Mouse (Mus musculus) adrenal gland, adult 18-20 months (tissue): Measurements from ENCODE around the gene Trabd2b. TPM values are rescaled to one million over a fixed set of nuclear protein-coding genes. Genes with fewer than 3 reads are reported as not detected.

Experiments
- DNase-seq, 2 experiments: peaks; one replicate each; pipeline ENCODE4 v3.0.0; 2021 to 2022; ENCODE audit warnings: low spot score in 2 of 2
- total RNA-seq, 2 experiments: library from RNA; stranded (reverse); gene quantifications; 1 replicate in 1 of 2; 2 replicates in 1 of 2; pipeline ENCODE4 v1.2.3; 2021

Gene Trabd2b
- total RNA-seq, 2 experiments from 2014 or later: 1.4 to 4.7 TPM

DNA sequence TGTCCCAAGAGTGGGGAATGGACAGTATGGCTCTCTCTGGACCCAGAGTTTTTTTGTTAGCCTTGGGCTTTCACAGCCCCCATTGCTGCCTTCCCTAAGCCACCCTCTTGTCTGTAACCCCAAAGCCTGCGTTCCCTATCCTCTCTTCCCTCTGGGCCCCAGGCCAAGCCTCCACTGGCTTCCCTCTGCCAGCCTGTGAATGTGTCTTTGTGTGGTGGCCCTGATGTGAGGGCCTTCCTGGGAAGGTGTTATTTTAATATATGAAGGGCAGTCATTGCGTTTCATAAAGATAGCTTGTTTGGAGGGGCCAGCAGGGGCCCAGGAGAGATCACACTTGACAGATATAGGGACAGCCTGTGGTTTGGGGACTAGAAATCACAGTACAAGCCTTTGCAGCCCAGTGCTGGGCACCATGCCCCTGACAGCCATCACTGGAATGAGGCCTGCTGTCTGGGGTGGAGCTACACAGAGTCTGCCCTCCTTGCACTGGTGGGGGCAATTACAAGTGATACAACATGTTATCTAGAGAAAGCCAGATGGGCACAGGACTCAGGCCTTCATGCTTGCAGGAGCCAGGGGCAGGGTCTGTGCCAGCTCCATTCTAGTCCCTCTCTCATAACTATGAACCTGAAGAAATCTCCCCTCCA is 80.5 kb downstream of the Trabd2b start:
- no peak for DNase-seq

DNA sequence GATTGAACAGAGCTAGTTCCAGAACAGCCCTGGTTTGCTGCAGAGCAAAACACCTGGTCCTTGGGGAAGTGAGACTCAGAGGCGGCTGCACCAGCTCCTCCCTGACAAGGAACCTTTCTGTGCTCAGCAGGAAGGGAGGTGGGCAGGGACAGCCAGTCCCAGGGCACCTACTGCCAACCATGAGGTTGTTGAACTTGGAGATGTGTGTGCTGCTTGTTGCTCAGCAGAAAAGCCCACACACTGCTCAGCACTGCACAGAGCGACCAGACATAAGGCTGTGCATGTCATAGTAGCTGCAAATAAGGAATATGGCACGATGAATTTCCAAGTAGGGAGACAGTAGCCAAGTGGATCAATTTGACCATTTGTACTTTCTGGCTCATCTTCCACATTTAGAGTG is 81.2 kb downstream of the Trabd2b start:
- DNase-seq: no peak

DNA sequence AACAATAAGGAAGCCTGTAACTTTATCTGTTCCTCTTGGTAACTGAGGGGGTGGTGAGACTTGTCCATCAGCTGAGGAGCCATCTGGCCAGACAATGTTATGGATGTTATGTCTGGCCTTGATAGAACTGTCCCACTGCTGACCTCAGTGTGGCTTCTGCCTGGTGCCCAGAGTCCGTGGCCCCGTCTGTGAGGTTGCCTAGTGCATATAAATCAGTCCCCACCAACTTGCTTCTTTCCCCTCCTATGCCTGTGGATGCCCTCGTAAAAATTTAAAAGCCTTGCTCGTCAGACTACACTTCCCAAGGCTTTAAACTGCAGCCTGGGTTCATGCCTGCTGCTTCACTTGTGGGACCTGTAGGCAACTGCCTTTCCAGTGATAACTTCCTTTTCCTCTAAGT is 85.6 kb downstream of the Trabd2b start:
- DNase-seq: no peak

DNA sequence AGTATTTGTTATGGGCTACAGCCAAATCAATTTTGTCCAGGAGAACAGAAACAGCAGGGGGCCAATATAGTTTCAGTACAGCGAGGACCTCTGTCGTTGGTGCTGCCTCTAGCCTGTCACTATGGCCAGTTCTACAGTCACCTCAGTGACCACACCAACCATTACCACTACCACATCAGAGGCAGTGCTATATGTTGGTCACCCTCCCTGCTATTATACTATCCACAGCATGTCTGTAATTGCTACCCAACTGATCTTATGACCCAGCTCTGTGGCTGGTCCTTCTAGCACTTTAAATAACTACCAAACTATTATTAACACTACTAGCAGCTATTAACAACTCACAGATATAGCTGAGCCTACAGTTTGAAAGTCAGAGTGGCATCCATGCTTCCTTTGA is 87.5 kb downstream of the Trabd2b start:
- no peak for DNase-seq

DNA sequence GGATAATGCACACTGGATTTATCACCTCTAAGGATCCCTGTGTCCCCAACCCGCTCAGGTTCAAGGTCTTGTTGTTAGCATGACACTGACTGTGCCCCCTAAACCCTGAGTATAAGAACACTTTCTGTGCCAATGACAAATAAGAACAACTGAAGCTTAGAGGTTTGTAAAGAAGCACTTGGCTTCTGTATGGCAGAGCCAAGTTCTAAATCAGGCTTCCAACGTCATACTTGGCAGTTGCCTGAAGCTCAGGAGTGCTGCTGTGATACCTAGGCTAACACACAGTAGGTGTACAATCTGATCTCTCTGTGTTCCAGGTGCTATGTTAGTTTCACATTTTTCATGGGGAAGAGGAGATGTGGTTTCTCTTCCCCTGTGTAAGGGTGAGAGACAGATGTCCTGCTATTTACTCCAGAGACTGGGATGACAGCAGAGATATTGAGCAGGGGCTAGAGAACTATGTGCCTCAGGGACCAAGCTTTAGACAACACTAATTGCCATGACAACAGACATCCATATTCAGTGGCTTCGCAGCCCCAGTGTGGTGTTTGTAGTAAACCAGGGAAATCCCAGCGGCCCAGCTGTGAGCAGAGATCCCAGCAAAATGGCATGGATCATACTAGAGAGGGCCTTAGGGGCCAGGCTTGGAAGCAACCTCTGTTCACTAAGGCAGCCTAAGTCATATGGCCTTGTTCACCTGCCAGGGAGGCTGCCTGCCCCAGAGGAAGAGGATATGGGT is 89.3 kb downstream of the Trabd2b start:
- no peak for DNase-seq

DNA sequence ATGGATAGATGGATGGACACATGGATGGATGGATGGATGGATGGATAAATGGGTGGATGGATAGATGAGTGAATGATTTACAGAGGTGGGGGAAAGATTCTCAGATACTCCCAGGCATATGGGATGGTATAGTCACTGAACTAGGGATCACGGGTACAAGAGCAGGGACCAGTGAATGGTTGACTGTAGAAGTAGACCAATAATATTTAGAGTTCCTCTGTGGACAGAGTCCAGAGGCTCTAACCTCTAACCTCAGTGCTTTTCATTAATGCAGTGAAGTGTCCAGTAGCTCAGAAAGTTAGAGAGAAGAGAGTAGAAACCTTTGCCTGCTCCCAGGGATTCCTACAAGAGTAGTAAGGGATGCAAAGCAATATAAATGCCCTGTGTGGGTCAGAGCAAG is 93.1 kb downstream of the Trabd2b start:
- DNase-seq: no peak

DNA sequence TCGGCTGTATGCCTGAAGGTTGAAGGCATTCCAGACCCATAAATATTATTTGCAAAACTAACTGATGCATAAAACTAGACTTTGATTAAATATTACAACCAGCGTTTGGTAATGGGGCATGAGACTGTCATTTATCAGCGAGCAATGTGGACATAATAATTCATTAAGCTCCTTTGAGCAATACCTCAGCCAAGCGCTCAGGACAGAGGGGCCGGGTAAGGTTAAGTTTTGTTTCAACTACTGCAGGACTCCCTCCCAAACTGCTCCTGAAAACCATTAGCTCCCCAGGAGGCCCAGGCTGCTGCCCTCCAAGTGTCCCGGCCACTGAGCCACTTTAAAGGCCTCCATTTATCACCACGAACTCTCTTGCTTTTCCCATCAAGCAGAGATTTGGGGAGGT is 93.8 kb downstream of the Trabd2b start:
- no peak for DNase-seq

DNA sequence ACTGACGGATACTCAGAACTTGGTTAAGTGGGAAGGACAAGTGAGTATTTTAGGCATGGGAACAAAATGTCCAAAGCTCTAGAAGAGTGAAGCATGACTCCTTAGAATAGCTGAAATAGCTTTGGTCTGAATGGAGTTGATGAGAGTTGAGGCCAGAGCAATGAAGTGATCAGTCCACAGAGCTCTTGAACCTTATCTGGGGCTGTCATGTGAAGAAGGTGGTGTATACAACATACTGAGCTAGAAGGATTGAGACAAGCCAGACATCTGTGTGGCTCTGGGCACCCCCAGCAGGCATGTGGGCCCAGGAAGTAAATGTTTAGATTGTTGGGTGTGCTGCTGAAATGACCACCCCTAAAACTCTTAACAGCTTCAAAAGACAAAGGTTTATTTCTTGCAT is 94.5 kb downstream of the Trabd2b start:
- no peak for DNase-seq

DNA sequence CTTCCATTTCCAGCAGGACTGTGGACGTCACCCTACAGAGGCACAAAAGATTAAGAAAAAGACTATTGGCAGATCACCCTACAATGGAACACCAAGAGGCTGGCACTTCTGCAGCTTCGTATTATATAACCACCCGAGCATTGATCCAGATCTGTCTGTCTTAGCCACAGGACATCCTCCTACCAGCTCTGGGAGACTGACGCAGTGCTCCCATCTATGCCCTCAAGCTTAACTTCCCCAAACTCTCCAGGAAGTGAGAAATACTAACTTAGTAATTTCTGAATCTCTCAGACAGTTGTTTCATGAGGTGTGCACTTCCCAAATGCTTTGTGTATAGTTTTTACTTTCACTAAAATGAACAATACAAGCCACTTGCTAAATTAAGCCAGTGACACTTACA is 95.1 kb downstream of the Trabd2b start:
- DNase-seq: no peak

DNA sequence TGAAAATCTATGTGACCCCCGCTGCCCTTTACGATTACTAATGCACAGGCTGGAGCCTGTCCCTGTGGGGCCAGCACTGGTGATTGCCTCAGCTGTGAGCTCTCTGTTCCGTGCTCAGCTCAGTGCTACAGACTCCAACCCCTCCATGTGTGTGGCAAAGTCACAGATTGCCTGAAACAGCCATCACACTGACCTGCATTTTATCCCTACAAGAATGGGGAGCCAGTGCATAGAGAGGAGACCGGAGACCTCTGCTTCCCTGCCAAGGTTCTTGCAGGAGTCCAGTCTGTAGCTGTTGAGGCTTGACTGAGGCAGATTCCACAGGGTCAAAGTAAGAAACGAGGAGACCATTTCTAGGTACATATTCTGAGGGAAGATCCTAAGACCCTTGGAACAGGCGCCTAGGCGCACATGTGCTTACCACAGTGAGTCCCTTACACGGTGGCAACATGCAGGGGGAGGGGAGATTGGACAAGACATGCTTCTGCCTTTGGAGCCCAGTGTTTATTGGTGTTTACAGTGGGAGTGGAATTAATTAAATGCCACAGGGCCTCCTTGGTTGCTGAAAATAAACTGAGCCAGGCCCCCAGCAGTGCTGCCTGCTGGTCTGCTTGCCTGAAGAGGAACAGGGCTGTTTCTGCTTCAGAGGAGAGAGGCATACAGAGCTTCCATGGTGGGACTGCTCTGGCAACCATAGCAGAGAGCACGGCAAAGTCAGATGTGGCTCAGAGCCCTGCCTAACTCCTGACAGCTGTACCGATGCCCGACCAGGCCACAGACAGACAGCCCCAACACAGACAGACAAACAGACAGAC is 97.9 kb downstream of the Trabd2b start:
- no peak for DNase-seq

DNA sequence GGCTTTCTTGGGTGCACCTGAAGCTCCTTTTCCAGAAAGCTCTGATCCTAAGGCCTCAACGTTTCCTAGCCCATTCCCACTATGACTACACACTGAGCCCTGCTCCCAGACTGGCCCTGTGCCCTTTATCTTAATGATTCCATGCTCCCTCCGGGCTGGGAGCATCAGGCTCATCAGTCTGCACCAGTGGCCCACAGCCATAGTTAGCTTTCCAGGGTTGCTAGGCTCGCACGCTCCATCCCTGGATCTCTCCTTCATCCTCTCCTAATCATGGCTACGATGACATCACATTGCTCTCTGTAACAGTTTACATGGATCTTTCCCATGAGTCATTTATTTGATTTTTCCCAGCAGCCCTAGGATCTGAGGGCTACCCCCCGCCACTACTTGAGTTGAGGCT is 103.1 kb downstream of the Trabd2b start:
- no peak for DNase-seq

DNA sequence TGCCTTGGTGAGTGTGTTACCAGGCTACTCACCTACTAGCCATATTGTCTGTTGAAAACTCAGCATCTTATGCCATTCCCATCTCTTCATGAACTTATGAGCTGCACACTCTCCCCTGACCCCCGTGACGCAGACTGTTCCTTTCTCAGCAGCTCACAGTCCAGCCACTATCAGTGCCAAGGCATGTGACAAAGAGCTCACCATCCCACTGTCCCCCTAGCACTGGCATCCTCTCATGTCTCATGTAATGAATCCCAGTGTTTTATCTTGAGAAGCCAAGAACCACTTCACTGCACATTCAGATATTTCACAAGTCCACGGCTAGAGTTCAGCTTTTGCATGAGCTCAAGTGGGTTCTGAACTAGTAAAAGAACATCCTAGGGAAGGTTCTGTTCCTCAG is 105.1 kb downstream of the Trabd2b start:
- no peak for DNase-seq

DNA sequence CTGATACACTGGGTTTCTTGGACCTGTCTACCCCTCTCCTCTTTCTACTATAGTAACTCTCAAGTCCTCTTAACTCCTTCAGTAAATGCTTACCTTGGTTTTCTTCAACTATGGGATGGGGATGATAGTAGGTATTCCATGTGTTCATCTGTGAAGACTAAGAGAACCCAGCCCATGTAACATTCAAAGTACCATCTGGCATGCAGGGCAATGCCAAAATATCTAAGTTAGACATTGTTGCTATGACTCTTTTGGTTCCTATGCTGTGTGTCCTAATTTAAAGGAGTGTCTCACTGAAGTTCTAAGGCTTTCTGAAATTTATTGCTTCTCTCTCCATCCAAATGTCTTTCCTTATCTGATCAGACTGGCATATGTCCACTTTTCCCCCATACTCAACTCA is 106.6 kb downstream of the Trabd2b start:
- DNase-seq: no peak

DNA sequence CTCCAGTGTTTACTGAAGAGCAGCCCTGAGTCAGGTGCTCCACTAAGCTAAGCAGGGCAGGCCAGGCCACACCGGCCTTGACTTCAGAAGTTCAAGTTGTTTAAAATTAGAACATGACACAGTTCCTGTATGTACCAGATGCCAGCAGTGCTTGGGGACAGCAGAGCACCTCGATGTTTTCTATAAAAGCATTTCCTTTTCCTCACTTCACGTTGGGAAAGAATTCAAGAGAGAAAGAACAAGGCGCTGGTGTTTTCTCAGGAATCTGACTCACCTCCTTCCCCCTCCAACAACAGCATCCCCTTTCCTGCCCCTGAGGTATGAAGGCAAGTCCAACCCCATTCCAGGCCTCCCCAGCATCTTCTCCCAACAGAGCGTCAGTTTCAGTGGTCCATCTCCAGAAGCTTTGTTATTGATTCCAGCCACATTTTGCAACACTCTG is 108.8 kb downstream of the Trabd2b start:
- no peak for DNase-seq

DNA sequence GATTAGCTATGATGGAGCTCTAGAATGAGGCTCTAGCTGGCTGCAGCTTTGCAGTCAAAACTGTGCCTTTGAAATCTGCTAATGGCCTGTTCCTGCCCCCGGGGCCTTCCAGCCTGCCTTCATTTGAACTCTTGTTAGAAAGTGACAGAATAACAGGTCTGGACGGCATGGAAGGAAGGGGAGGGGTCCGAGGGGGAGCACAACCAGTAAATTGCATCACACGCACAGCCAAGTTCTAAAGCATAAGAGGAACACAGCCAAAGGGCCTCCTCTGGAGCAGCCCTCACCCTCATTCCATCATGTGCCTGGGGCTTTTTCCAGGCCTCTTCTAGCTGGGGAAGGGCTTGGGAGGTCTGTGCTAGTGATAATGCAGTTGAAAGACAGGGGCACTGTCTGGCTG is 110.1 kb downstream of the Trabd2b start:
- no peak for DNase-seq

DNA sequence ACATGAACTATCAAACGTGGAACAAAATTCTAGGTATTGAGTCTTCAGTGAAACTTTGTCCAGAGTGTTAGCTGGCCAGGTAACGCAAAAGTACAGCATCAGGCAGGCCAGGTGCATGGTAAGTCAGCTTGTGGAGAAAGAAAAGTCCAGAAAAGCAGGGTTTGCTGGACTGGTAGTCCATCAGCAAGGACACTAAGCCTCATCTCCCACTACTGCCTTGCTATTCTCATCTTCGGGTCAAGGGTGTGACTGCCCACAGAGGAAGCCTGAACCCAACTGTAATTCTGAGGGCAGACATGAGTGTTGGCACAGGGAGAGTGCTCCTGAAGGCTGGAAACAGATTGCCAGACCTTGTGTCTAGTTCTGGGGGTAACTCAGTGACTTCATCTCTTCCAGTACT is 111.5 kb downstream of the Trabd2b start:
- DNase-seq: no peak

DNA sequence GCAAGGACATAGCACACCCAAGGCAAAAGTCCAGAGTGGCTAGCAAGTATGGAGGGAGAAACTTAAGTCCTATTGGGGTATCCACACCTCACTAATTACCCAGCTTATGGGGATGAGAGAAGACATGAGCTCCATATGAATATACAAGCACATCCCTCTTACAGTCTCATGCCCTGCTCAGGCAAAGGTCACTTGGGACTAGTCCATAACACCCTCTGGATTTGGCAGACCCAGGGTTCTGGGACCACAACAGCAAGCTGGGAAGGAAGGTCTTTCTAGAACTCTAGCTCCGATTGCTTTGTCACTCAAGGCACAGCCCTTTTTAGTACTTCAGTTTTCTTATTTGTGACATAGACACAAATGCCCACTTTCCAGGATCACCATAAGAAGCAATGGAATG is 112.0 kb downstream of the Trabd2b start:
- DNase-seq: no peak

DNA sequence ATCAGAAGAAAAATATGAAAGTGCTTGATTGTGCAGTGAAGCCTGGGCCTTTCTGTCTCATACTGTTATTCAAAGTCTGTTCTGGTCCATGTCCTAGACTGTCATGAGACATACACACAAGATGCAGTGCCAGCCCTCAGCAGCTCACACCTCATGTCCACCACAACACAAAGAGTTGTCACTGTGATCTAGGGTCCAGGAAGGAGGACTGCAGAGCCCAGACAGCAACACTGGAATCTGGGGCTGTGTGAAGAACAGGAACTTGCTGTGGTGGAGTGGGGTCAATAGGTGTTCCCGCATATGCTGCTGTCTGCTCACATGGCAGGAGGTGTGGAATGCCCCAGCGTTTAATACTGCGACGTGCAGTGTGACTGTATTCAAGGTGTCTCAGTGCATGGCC is 112.8 kb downstream of the Trabd2b start:
- DNase-seq: no peak

DNA sequence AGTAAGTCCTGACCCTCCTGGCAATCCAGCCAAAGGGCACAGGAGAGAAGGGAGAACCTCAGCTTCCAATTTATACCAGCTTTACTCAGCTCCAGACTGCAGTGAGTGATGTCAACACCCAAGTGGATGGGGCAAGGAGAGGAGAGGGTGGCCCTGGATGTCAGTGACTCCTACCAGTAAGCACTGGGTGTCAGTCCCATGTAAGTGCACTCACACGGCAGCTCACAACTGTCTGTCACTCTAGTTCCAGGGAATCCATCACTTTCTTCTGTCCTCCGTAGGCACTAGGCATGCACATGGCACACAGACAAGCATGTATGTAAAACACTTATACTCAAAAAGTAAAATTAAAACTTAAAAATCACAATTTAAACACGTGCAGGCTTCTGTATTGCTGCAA is 113.4 kb downstream of the Trabd2b start:
- DNase-seq: no peak

DNA sequence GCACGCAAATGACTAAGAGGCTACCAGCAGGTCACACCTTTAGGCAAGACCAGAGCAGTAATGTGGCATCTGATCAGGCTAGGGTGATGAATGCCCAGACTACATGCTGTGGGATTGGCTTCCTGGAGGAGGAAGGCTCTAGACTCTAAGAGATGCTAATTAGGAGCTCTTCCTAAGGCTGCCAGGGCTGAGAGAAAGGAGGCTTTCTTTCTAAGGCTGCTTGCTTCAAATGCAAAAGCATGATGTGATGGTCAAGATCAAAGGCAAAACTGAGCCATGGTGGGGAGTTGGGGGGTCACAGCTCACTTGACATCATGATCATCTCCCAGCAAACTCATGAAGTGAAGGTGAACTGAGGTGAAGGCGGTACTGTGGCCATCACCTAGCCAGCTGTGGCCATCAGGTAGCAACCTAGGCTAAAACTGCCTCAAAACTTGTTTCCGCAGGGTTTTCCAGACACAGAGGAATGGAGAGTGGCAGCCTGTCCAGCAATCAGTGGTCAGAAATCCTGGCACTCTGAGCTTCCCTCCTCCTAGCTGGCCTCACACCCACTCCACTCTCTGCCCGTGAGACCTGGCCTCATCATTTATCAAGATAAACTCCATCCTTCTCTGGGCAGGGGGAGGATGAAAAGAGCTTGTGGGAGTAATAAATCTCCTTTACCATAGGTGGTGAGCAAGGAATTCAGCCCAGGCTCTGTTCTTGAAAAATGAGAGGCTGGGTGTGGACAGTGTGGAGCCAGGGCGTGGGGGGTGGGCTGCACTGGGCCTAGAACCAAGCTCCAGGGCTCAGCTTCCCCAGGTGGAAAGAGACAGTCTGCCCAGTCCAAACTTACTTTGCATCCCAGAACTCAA is 117.0 kb downstream of the Trabd2b start:
- DNase-seq: no peak

DNA sequence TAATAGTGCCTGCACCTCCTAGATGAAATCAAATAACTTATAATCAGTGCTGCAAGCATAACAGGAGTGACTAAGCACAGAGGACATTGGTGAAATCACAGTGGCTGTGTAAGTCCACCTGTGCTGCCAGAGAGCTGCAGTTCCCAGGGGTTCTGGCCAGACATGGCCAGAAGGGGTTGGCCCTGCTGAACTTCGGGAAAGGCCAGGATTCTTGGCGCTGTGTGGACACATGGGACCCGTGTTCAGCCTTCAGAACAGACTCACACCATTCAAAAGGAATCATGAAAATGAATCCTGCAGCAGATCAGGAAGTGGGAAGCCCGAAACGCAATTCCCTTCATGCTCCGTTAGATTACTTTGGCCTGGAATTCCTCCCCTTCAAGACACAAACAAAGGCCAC is 125.1 kb downstream of the Trabd2b start:
- DNase-seq: no peak
